Mouse (Mus musculus) c-Kit-positive CD71-positive TER-119-positive erythroid progenitor cells, embryonic 14.5 days (primary cell): Measurements from ENCODE around the gene Gm5089.

Experiments used
- DNase-seq: peaks from one replicate; pipeline ENCODE4 v3.0.0-alpha.2; 2013; ENCODE audit warnings: low spot score

The Gm5089 gene

GRCm38 (mm10) chr14:122450496-122451382 is at the start of gene Gm5089:
Gene Gm5089, minus strand, starts transcription at chr14:122451115.
- no peak for DNase-seq

GRCm38 (mm10) chr14:122492015-122492414 is 41.1 kb upstream of the Gm5089 start:
- no peak for DNase-seq

- no peak for DNase-seq
Observed at GRCm38 (mm10) chr14:122491521-122491920, 40.6 kb upstream of the Gm5089 start.

- no peak for DNase-seq
Observed at GRCm38 (mm10) chr14:122490441-122491328, 39.8 kb upstream of the Gm5089 start, which contains the start of gene Gm10837. Gene Gm10837, plus strand, starts transcription at chr14:122490586.

GRCm38 (mm10) chr14:122489686-122490414 is 38.9 kb upstream of the Gm5089 start:
- DNase-seq = no peak

GRCm38 (mm10) chr14:122489041-122489440 is 38.1 kb upstream of the Gm5089 start:
- no peak for DNase-seq

GRCm38 (mm10) chr14:122487366-122487765 is 36.5 kb upstream of the Gm5089 start:
- no peak for DNase-seq

GRCm38 (mm10) chr14:122486611-122487010 is 35.7 kb upstream of the Gm5089 start:
- DNase-seq = no peak

- no peak for DNase-seq
Observed at GRCm38 (mm10) chr14:122485635-122486181, 34.8 kb upstream of the Gm5089 start.

GRCm38 (mm10) chr14:122484844-122485551 is 34.1 kb upstream of the Gm5089 start:
- no peak for DNase-seq

- no peak for DNase-seq
Observed at GRCm38 (mm10) chr14:122484458-122484843, 33.5 kb upstream of the Gm5089 start.

GRCm38 (mm10) chr14:122483556-122484421 is 32.9 kb upstream of the Gm5089 start:
- DNase-seq = no peak

- no peak for DNase-seq
Observed at GRCm38 (mm10) chr14:122483024-122483385, 32.1 kb upstream of the Gm5089 start.

- DNase-seq = no peak
Observed at GRCm38 (mm10) chr14:122482081-122483023, 31.4 kb upstream of the Gm5089 start.

GRCm38 (mm10) chr14:122481181-122481580 is 30.3 kb upstream of the Gm5089 start:
- DNase-seq = no peak

GRCm38 (mm10) chr14:122480355-122480754 is 29.4 kb upstream of the Gm5089 start:
- no peak for DNase-seq

GRCm38 (mm10) chr14:122479461-122480109 is 28.7 kb upstream of the Gm5089 start:
- no peak for DNase-seq

- no peak for DNase-seq
Observed at GRCm38 (mm10) chr14:122478574-122479011, 27.7 kb upstream of the Gm5089 start.
